Mouse (Mus musculus) A20 (cell line): ENCODE results near the gene Zfp68.
"Not testable (repeated sequence)": the region's sequence is repeated elsewhere in the genome, so short reads cannot be mapped to it uniquely, and the experiment has no call there.

Source experiments
- DNase-seq: peaks from one replicate; pipeline ENCODE4 v3.0.0-alpha.2; 2011; ENCODE audit warnings: low read depth, low spot score

Gene Zfp68

DNA sequence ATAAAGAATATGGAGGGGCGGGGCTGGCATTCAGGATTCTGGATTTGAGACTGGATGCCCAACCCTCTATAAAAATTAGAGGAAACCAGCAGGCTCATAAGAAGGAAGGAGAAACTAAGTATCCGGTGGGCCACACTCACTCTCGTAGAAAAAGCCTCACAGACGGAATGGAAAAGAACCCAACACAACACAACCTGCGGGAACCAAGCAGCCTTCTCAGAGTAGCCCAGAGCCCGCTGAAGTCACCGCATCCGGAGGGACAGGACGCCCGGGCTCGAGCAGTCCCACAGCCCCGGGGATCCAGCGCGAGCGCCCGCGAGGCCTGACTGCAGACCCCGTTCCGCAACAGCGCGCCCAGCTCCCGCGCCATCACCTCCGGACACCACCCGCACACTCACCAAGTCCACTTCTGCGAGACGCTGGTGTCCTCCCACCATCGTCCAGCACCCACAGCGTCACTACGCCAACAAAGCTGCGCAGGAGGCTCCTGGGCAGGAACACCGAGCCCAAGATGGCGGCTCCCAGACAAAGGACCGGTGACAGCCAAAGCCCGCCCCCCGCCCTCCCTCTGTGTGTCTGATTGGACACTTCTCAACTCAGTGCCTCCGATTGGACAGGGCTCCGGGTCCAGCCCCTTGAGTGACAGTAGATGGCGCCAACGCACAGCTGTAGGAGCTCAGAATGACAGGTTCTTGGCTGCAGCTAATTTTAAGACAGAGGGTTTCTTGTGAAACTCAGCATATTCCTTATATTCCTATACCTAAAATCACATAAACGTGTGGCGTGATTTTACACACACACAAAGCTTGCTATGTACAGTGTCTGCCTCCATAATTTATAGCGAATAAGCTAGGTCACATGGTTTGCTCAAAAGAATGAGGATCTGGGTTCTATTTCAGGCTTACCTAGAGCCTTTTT lies at the start of gene Zfp68:
Zfp68 (minus strand) TSS at position 551 of the 918 bp plus-strand sequence.
- DNase-seq = peak; percentile 98

- peak; percentile 77 for DNase-seq
These were observed 39.4 kb upstream of the Zfp68 start for GRCm38 (mm10) chr5:138658922-138659321.

- DNase-seq = peak; percentile 61
These were observed 38.3 kb upstream of the Zfp68 start for GRCm38 (mm10) chr5:138657854-138658253.

DNA sequence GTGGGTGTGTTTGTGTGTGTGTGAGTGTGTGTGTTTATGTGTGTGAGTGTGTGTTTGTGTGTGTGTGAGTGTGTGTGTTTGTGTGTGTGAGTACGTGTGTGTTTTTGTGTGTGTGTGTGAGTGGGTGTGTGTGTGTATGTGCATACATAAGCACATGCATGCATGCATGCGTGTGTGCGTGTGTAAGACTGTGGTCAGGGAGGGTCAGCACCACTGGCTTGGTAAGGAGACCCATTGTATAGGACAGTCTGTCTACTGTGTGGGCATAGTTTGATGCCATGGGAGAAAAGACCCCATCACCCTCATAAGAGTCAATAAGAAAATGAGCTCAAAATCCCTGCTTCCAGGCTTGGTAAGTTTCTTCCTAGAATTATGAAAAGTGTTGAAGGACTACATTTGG lies 37.8 kb upstream of the Zfp68 start:
- no peak for DNase-seq

DNA sequence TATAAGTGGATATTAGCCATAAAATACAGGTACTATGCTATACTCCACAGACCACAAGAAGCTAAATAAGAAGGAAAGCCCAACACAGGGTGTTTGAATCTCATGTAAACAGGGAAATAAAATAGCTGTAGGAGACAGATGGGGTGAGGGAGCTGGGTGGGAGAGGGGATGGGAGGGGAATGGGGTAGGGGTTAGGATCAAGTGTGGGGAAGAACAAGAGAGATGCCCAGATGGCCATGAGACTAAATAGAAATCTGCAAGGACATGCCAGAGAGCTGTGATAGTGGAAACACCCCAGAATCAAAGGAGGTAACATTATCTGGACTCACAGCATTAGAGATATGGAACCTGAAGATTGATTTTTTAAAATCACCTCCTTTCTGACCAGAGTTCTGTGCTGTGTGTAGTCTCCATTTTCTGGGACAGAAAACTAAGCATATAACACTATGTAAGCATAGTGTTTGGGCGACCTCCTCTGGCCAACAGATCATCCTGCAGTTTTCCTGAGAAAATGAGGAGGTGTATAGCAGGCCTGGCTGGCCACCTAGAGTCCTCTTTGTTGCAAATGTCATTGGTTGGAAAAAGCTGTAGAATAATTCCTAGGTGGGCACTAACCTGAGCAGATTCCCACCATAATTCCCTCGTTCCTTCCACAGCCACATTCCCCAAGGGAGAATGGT lies 37.1 kb upstream of the Zfp68 start:
- peak; percentile 53 for DNase-seq

GRCm38 (mm10) chr5:138652911-138653310 lies 33.4 kb upstream of the Zfp68 start:
- DNase-seq = no peak

- DNase-seq = no peak
These were observed 22.2 kb upstream of the Zfp68 start for GRCm38 (mm10) chr5:138641761-138642160.

DNA sequence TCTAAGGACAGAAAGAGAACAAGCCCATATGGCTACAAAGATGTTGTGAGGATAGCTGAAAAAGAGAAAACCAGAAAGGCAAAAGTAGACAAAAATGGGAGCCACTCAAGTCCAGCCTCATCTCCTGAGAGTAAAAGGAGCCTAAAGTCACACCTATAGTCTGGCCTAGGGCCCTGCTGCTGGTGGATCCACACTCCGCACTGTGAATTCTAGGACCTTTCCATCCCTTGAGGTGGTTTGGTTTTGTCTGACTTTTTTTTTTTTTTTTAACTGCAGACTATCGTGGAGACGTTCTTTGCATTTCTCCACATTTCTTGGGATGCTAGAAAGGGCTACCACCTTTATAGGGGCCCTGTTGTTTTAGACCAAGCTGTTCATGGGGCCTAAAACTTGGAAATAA lies 21.5 kb upstream of the Zfp68 start:
- DNase-seq = no peak

DNA sequence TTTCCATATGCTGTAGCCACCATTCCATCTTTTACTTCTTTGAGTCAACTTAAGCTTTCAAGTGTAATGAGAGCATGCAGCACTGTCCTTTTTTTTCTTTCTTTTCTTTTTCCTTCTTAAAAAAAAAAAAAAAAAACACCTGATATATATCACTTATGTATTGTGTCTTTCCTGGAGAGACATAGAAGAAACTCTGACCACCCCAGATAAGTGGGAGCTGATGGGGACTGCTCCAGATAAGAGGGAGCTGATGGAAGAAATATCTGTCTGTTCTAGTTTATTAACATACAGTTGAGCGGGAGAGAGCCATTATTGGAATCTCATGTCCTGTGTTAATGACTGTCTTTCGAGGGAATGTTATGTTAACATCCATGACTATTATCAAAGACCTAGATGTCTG lies 16.9 kb upstream of the Zfp68 start:
- DNase-seq = no peak

- peak; percentile 10 for DNase-seq
These were observed 3.9 kb upstream of the Zfp68 start for GRCm38 (mm10) chr5:138623478-138623875.

DNA sequence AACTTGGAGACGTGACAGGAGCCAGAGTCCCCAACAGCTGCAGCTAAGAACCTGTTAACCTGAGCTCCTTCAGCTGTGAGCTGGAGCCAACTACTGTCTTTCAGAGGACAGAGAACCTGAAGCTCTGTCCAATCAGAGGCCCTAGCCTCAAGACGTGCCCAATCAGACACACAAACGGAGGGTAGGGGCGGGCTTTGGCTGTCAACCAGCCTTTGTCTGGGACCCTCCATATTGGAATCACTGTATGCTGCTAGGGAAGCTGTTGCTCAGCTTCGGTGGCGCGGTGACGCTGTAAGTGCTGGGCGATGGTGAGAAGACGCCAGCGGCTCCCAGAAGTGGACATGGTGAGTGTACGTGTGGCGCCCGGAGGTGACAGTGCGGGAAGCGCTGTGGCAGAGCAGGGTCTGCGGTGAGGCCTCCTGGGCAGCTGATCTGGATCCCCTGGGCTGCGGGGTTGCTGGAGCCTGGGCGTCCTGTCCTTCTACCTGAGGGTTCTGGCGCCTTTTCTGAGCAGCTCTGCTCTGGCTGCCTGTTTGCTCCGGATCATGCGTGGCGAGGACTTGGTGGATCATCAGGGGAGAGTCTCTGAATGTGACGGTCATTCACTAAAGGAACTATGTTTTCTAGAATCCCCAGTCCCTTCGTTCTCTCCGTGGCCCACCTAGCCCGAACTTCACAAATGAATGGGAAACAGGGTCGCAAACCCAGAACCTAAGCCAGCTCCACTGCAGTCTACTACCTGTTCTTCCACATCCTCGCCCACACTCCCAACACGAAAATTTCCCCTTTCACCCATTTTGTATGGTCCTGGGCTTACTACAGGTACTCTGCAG lies 3.3 kb upstream of the Zfp68 start, which contains the start of gene A430033K04Rik:
A430033K04Rik (plus strand) TSS at position 215 of the 833 bp plus-strand sequence.
- peak; percentile 92 for DNase-seq

DNA sequence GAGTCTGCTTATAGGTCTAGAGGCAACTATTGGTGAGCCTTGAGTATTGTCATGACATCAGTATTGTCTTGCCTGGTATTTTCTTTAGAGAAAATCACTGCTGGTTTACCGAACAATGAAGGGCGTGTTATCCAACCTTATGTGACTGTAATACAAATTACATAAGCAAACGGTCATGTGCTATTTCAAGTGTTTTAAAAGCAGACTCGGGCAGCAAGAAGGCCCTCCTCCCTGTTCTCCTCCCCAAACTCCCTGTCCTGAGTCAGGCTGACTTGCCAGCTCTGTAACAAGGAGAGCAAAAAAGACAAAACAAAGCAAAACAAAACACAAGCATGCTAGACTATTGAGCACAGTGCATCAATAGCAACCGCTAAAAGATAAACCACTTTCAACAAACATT lies 1.3 kb upstream of the Zfp68 start:
- DNase-seq = no peak

- DNase-seq = peak; percentile 50
These were observed 1.2 kb downstream of the Zfp68 start for GRCm38 (mm10) chr5:138618353-138618752.

DNA sequence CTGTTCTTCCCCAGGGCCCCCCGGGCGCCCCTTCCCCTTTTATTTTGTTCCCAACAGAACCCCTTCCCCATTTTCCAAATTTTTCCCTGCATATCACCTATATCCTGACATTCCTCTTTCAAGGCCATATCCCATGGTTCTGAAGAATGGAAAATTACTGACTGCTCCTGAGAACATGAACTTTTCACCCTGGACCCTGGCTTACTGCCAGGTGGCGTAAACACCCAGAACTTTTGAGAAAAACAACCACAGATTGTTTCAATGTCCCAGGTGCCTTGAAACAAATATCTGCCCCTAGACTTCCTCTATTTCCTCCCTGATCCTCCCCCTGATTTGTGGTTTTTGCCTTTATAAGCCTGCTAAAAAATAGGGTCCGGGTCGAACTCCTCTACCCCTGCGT lies 32.2 kb downstream of the Zfp68 start:
- DNase-seq = no peak

DNA sequence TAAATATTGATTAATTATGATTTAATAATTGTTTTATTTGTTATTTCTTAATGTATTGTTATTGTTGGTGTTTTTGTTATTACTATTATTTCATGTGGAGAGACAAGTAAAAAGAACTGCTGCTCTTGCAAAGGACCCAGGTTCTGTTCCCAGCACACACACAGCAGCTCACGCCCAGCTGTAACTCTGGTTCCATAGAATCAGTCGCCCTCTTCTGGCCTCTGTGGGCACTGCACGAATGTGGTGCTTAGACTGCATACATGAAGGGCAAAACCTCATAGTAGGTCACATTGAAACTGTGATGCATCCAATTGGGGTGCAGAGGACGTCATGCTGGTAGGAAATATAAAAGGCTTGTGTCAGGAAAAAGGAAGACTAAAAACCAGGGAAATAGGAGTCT lies 47.9 kb downstream of the Zfp68 start:
- peak; percentile 43 for DNase-seq

GRCm38 (mm10) chr5:138564612-138565011 lies 54.9 kb downstream of the Zfp68 start, which contains the start of gene 1700123K08Rik:
Gene 1700123K08Rik, minus strand, starts transcription at chr5:138564712.
- not testable (repeated sequence) for DNase-seq
